Mouse (Mus musculus) cerebellum, adult 9-11 months (tissue): Measurements from ENCODE around the gene Gm42791.

Experiments used
- DNase-seq: peaks from one replicate; pipeline ENCODE4 v3.0.0; 2022

Gm42791 gene

GRCm38 (mm10) chr5:149007295-149007646 lies 12.3 kb upstream of the Gm42791 start:
- DNase-seq: no peak

DNA sequence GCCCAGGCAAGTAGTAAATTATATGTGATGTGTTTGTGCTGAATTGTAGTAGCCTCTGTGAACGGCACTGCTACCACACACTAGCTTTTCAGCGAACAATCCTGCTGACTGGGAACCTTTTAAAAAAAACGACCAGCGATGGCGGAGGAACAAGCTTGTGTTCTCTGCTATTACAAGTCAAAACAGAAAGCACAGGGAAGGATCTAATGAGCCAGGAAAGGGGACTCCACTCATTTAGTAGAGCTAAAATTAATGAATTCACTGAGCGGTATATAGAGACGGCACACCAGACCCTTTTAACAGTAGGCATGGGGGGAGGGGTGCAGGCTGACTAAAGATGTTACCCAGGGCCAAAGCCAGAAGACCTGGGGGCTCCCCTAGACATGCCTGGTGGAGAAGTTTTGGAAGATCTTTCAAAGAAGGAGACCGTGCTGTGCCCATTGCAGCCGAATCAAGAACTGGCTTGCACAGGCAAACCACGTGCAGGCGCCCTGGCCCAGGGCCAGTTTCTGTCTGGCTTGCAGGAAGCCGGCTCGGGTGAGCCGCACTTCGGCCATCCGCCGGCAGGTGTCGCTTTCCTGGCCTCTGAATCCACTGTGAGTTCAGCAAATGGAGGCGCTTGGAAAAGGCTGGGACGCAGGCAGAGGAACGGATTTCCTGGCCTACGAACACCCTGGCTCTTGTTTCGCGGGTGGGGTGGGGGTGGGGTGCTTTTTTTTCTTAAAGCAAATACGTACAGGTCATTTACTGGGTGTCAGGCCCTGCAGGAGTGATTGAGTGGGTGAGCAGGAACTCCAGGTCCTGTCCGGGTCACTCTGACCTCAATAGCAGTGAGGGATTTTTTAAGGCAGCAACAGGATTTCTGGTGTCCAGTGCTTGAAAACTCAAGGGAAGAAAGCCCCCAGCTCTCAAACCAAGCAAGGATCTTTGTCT lies 11.7 kb upstream of the Gm42791 start:
- DNase-seq: peak; percentile 99

- no peak for DNase-seq
Measured at GRCm38 (mm10) chr5:149005701-149006361, 10.9 kb upstream of the Gm42791 start.

- DNase-seq: no peak
Measured at GRCm38 (mm10) chr5:149005083-149005482, 10.1 kb upstream of the Gm42791 start.

GRCm38 (mm10) chr5:149003137-149003536 lies 8.2 kb upstream of the Gm42791 start:
- DNase-seq: no peak

- no peak for DNase-seq
Measured at GRCm38 (mm10) chr5:149002803-149003115, 7.8 kb upstream of the Gm42791 start.

DNA sequence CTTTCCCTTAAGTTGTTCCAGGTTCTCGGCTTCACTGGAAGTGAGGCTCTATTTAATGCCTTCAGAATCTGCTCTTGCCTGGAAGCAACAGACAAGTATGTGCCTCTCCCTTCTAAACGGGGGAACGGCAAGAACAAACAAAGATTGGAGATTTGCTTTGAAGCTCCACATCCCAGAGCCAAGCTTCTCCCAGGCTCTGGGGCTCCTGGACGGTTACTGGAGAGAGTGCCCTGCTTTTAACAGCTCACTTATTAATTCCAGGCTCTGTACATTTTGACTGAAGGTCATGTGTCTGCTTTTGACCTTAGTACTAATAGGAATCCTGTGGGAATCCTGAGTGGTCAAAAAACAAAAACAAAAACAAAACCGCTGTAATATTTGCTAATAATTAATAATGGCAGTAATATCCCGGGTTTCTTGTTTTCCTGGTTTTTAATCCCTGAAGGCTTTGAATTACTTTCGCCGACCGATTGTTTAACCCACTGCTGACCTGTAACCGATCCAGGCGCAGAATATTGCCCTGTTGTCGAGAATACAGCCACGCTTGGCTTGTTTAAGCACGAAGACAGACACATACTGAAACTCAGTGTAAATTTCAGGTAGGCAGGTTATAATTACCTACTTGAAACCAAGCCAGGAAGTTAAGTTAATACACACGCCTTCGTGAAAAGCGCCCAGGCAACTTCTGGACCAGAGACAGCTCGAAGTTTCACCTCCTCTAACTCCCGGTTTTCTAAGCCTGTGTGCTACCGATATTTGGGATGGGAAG lies 7.3 kb upstream of the Gm42791 start:
- no peak for DNase-seq

DNA sequence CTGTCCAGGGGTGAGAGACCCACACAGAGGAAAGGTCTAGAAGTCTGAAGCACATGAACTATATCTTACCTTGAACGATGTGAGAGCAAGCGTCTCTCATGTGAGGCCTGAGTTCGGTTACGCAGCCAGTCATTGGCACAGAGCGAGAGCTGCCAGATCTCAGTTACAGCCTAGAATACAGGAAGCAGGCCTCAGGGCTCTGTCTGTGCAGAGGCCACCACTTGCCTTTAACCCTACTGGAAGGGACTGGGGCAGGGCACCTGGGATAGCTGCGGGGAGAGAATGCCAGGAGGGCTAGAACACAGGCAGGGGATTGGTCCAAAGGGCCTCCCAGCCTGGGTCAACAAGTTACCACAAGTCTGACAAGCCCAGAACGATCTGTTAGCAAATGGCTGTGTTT lies 4.9 kb upstream of the Gm42791 start:
- DNase-seq: no peak

DNA sequence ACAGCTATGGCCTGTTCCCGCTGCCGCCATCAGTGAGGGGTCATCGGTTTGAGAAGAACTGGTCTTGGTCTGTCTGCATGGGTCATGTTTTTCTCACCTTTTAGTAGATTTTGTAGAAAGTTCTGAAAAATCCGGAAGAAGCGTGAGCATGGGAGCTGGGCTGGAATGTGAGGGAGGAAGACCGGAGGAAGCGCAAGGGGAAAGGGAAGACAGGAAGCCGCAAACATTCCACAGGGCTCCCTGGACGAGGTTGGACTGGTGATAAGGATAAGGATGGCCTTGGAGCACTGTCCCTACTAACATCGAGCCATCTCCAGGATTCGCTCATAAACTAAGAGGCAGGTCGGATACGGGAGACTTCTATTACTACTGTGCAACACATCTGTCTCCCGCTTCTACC lies 3.6 kb upstream of the Gm42791 start:
- no peak for DNase-seq

DNA sequence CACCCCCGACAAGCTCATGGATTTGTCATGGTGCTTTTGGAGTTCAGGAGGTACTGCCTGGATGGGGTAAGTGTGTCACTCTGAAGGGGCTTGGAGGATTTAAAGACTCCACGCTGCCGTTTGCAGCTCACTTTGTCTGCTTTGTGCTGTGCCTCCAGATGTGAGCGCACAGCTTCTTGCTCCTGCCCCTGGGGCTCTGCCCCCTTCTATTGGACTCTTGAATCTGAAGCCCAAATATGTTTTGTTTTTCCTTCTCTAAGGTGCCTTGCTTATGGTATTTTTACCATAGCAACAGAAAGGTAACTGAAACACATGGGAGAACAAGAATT lies 1.7 kb upstream of the Gm42791 start:
- no peak for DNase-seq

GRCm38 (mm10) chr5:148995962-148996708 lies 1.2 kb upstream of the Gm42791 start:
- no peak for DNase-seq

- no peak for DNase-seq
Measured at GRCm38 (mm10) chr5:148994311-148994705, 639 bp downstream of the Gm42791 start.

GRCm38 (mm10) chr5:148992598-148992997 lies 2.3 kb downstream of the Gm42791 start:
- no peak for DNase-seq

DNA sequence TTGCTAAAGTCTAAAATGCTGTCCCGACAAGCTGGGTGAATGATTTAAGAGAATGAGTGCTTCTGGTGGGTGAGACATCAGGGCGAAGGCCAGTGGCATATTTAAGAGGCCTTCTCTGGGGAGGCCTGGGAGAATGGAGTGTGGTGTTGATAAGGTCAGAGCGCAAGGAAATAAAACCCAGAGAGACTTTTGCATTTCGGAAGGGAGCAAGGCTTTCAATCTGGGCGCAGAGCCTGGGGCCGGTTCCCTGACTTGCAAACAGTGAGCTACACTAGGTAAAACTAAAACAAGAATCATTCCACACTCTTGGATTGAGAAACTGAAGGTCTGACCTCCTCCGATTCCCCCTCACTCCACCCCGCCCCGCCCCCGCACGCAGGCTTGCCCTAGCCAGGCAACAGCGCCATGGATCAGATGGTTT lies 4.0 kb downstream of the Gm42791 start:
- DNase-seq: no peak

DNA sequence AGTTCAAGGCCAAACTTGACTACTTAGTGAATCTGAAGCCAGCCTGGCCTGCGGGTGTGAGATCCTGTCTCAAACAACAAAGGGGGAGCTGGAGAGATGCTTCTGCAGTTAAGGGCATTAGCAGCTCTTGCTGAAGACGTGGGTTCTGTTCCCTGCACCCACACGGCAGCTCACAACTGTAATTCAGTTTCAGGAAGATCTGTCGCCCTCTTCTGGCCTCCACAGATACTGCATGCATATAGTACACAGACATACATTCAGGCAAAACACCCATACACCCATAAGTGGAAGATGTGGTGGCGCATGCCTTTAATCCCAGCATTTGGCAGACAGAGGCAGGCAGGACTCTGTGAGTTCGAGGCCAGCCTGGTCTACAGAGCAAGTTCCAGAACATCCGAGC lies 5.5 kb downstream of the Gm42791 start:
- DNase-seq: no peak

DNA sequence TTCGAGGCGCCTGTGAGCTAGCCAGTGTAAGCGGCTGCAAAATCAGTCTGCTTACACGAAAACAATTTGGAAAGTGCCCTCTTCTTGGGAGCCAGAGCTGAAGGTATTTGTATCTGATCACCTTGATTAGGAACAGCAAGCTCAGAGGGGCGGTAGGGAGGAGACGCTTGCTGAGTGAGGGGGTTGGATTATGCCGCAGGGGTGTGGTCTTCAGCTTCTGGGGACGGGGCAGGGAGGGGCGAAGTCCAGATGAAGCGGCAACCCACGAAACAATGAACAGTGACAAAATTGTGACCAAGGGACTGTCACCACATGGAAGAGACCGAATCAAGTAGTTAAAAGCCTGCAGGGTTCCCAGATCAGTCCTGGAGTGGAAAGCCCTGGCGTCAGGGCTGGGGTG lies 10.0 kb downstream of the Gm42791 start:
- DNase-seq: no peak

DNA sequence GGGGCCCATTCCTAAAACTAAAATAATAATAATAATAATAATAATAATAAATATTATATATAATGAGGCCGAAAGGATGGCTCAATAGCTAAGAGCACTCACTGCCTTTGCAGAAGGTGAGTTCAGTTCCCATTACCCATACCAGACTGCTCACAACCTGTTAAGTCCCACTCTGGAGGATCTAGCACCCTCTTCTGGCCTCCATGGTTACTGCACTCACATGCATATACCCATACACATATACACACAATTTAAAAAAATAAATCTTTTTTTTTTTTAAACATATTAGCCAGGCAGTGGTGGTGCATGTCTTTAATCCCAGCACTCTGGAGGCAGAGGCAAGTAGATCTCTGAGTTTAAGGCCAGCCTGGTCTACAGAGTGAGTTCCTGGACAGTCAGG lies 11.3 kb downstream of the Gm42791 start:
- DNase-seq: no peak

DNA sequence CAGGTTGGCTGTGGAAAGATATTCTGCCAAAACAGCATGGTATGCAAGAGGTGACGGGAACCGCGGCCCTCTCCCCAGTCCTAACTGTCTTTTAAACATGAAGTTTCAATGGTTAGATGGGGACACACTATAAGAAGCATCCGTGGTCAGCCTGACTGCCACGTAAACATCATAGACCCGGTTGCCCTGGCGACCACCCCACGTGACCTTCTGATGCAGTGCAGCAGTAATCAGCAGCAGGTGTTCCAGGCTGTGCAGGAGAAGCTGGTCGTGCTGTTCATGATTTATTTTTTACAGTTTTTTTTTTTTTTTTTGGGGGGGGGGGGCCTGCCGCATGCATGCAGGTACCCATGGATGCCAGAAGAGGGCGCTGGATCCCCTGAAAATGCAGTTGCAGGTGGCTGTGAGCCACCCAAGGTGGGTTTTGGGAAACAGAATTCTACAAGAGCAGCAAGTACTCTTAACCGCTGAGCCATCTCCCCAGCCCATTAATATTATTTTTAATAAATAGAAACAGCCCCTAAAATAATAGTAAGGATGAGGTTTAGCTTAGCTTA lies 11.8 kb downstream of the Gm42791 start:
- no peak for DNase-seq

- DNase-seq: no peak
Measured at GRCm38 (mm10) chr5:148982396-148982795, 12.6 kb downstream of the Gm42791 start.

- DNase-seq: no peak
Measured at GRCm38 (mm10) chr5:148980607-148981006, 14.3 kb downstream of the Gm42791 start.

DNA sequence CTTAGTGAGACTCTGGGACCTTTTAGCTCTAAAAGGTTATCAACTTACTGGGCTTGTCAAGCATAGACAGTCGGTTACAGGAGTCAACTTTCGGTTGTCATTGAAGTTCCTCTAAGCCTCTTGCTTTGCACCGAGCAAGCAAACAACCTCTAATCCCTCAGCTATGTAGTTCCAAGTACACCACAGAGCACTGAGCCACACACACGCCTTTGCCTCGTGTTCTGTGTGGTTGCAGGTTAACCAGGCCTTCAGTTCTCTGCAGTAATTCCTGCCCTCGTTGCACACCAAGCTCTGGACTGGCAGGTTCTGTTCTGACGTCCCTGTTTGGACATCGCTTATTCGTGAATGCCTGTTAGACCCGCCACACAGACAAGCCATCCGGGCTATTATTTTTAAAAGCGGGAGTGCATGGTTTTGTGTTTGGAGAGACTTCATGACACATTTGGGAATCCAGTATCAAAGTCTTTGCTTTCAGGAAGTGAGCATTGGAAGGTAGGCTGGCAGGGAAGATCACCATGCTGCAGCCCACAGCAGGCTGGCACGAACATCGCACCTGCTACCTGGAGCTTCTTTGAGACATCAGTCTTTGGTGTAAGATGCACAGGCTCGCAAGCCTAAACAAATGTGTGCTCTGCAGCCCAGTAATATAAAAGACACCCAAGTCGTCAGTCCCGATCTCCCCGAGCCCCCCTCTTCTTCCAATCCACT lies 16.3 kb downstream of the Gm42791 start:
- no peak for DNase-seq
